Mouse (Mus musculus) ES-Bruce4 (cell line): ENCODE data around the gene Ddx42.

Source experiments
- EP300 ChIP-seq: IDR thresholded peaks from 2 replicates; pipeline ENCODE4 v1.6.1; 2011; ENCODE audit warnings: low read depth, low read length; ENCODE audit not compliant: insufficient read depth
- POLR2A ChIP-seq: IDR thresholded peaks from one replicate; pipeline ENCODE4 v1.8.1; 2011; ENCODE audit warnings: low read length; ENCODE audit not compliant: insufficient read depth

DNA sequence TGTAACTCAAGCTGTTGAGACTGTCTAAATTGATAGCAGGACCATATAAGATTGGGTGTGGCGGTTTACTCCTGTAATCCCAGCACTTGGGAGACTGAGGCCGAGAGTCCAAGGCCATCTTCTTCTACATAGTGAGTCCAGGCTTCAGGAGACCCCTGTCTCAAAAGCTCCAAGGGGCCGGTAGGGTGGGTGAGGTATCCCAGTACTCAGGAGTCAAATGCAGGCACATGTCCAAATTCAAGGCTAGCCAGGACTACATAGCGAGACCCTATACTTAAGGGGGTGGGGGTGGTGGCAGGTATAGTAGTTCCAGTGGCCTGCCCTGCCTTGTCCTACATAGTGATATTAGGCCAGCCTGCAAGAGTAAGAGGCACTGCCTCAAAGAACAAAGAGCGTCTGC lies 1.9 kb upstream of the Ddx42 start:
- TF ChIP-seq EP300 (no peak), POLR2A (no peak)
